Mouse (Mus musculus): Measurements from ENCODE around the gene Zfp454. TPM values are rescaled to one million over a fixed set of nuclear protein-coding genes. Genes with fewer than 3 reads are reported as not detected.
A peak's percentile ranks its signal among the peaks of the same experiment; 100 is the strongest.

The Zfp454 gene
- polyA plus RNA-seq, 1 experiment = 0.13 TPM

GRCm38 (mm10) chr11:50827010-50827953 is 60.2 kb downstream of the Zfp454 start, which contains the start of gene Zfp354c:
Gene Zfp354c, minus strand, starts transcription at chr11:50827724.
- Histone ChIP-seq H3ac (ENCODE audit: control insufficient read depth, insufficient read length) (peak within 1 kb of the TSS; percentile 33), H3K4me2 (ENCODE audit: low read depth) (peak within 1 kb of the TSS; percentile 97), H3K4me3 (peak within 1 kb of the TSS; percentile 49), H3K27me3 (ENCODE audit: control insufficient read depth, insufficient read depth, insufficient read length) (no peaks in the 10 kb centered on the region), H3K79me2 (ENCODE audit: control insufficient read depth, insufficient read depth) (no peaks in the 10 kb centered on the region), H3K36me3 (ENCODE audit: control insufficient read depth, insufficient read depth) (no peaks in the 10 kb centered on the region)
- TF ChIP-seq E2F4 (IDR thresholded peaks at IDR 0.05; ENCODE audit: insufficient read depth) (no peak), POLR2A (IDR thresholded peaks at IDR 0.05; ENCODE audit: insufficient read length, low read depth) (peak; percentile 65)

GRCm38 (mm10) chr11:50826214-50826613 is 61.2 kb downstream of the Zfp454 start:
- Histone ChIP-seq H3K79me2 (ENCODE audit: control insufficient read depth, insufficient read depth) (no peaks in the 10 kb centered on the region), H3K4me2 (ENCODE audit: low read depth) (no peak overlapping the region), H3ac (ENCODE audit: control insufficient read depth, insufficient read length) (no peak overlapping the region), H3K36me3 (ENCODE audit: control insufficient read depth, insufficient read depth) (no peaks in the 10 kb centered on the region), H3K27me3 (ENCODE audit: control insufficient read depth, insufficient read depth, insufficient read length) (no peaks in the 10 kb centered on the region), H3K4me3 (peak overlapping the region; percentile 49)
- TF ChIP-seq REST (IDR thresholded peaks at IDR 0.05; ENCODE audit: insufficient read depth, insufficient read length) (no peak), MYOG (IDR thresholded peaks at IDR 0.05; ENCODE audit: control insufficient read depth in 1 of 3, insufficient read depth in 1 of 3, insufficient read length in 2 of 3, low read depth in 2 of 3) (no peak), E2F4 (IDR thresholded peaks at IDR 0.05; ENCODE audit: insufficient read depth) (no peak), POLR2A (IDR thresholded peaks at IDR 0.05; ENCODE audit: insufficient read length, low read depth) (no peak), USF1 (IDR thresholded peaks at IDR 0.05; ENCODE audit: low read depth) (no peak), TCF12 (IDR thresholded peaks at IDR 0.05; ENCODE audit: insufficient read depth, poor library complexity, severe bottlenecking) (no peak), MAX (IDR thresholded peaks at IDR 0.05; ENCODE audit: low read depth) (no peak), POLR2AphosphoS2 (IDR thresholded peaks at IDR 0.05; ENCODE audit: insufficient read length, low read depth) (no peak)

Other genes with a start within 250 kb of the Zfp454 start
- 1.6 TPM for gene Zfp354c, start 59.9 kb downstream of the Zfp454 start, polyA plus RNA-seq (2012; fragmentation: generic; extraction: Trizol)
- not detected for gene Zfp879, start 46.1 kb downstream of the Zfp454 start, polyA plus RNA-seq (2012; fragmentation: generic; extraction: Trizol)
- not detected for gene Grm6, start 37.0 kb downstream of the Zfp454 start, polyA plus RNA-seq (2012; fragmentation: generic; extraction: Trizol)
- 1.3 TPM for gene Zfp2, start 28.5 kb upstream of the Zfp454 start, polyA plus RNA-seq (2012; fragmentation: generic; extraction: Trizol)
- gene Zfp354b, start 44.0 kb upstream of the Zfp454 start, polyA plus RNA-seq (2012; fragmentation: generic; extraction: Trizol) = 0.13 TPM
- gene 4933414I15Rik, start 56.1 kb upstream of the Zfp454 start, polyA plus RNA-seq (2012; fragmentation: generic; extraction: Trizol) = not detected
- gene Prop1, start 66.1 kb upstream of the Zfp454 start, polyA plus RNA-seq (2012; fragmentation: generic; extraction: Trizol) = not detected
- gene Olfr1378, start 78.9 kb upstream of the Zfp454 start, polyA plus RNA-seq (2012; fragmentation: generic; extraction: Trizol) = not detected
- not detected for gene Olfr1377, start 94.3 kb upstream of the Zfp454 start, polyA plus RNA-seq (2012; fragmentation: generic; extraction: Trizol)
- not detected for gene Olfr51, start 115.9 kb upstream of the Zfp454 start, polyA plus RNA-seq (2012; fragmentation: generic; extraction: Trizol)
- gene Olfr54, start 126.6 kb upstream of the Zfp454 start, polyA plus RNA-seq (2012; fragmentation: generic; extraction: Trizol) = not detected
- gene Olfr1375, start 160.5 kb upstream of the Zfp454 start, polyA plus RNA-seq (2012; fragmentation: generic; extraction: Trizol) = not detected
- gene Zfp354a, start 171.6 kb upstream of the Zfp454 start, polyA plus RNA-seq (2012; fragmentation: generic; extraction: Trizol) = 0.95 TPM

Data from myocyte (in vitro differentiated cells).